Mouse (Mus musculus): ENCODE results near the gene P3h2.
A peak's percentile ranks its signal among the peaks of the same experiment; 100 is the strongest.

The P3h2 gene

DNA sequence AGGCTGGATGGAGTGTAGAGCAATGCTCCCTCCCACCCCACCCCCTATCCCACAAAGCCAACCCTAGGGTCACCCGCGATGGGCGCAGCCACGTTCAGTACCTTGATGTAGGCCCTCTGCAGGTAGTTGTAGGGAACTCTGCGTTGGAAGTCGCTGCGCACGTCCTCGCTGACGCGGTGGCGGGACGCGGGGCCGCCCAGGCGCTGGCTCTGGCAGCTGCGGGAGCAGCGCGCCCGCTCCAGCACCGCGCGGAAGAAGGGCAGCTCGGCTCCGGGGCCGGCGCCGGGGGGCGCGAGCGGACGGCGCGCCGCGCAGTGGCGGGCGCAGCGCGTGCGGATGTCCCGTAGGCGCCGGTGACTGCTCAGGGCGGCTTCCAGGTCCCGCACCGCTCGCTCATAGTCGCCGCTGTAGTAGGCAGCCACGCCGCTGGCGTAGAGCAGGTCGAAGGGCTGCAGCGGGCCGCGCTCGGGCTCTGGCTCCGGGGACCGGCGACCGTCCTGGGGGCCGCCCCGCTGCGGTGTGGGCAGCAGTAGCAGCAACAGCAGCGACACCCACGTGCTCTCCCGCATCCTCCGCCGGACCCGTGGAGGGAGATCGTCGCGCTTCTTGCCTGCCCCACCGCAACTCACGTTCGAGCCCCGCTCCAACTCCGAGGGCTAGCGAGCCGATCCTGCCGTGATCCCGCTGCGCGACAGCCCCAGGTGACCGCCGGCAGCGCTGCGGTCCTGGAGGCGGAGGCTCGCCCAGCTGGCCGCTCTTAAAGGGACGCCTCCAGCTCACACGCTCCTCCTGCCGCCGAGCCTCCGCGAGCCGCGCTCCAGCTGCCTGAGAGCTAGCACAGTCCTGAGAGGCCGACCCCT is at the start of gene P3h2:
Gene P3h2, minus strand, starts transcription at position 670 of the 860 bp plus-strand sequence.
- peak; percentile 81 for DNase-seq (ENCODE audit: extremely low spot score, low spot score)

DNA sequence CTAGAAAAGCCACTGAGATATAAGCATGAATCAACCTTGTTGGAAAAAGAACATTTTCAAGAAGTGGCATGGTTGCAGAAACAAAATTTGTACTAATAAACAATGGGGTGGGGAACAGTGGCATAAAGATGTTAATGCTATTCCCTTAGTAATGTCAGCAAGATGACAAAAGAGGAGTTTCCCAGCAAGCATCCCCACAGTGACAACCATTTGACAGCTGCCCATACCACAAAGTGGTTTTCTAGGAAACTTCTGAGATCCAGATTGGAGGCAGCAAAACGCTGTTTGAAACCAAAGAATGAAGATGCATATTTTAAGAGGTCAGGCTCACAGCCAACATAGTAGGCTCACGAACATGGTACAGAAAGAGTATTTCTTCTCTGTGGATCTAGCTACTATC is 46.7 kb upstream of the P3h2 start:
- DNase-seq (ENCODE audit: extremely low spot score, low spot score) = no peak

DNA sequence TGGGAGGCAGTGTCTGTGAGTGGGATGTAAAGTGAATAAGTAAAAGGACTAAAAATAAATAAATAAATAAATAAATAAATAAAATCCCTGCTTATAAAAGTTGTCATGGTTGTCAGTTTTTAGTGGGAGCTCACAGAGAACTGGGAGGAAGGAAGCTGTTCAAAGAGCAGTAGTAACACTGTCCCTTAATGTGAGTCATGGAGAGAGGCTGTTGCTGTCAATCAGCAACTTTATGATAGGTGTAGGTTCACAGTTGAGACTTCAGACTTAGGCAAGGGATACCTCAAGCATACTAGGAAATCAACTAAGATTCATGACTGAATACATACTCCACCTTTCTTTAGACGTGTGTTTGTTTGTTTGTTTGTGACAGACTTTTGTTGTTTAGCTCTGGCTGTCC is 45.4 kb upstream of the P3h2 start:
- no peak for DNase-seq (ENCODE audit: extremely low spot score, low spot score)

DNA sequence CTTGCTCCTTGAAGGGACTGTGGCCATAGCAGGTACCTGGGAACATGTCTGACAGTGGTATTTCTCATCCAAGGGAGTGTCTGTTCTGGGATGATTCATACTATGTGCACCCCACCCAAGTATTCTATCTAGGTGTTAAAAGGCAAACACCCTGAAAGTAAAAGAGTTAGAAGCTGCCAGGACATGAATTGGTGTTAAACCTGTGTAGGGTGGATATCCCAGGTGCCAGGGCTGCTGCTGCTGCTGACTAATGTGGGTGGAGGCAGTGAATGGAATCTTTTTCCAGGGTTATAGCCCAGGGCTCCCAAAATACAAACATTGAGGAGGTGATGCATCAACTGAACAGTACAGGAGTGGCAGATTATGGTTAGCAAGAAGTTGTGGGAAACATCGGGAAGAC is 41.3 kb upstream of the P3h2 start:
- no peak for DNase-seq (ENCODE audit: extremely low spot score, low spot score)

DNA sequence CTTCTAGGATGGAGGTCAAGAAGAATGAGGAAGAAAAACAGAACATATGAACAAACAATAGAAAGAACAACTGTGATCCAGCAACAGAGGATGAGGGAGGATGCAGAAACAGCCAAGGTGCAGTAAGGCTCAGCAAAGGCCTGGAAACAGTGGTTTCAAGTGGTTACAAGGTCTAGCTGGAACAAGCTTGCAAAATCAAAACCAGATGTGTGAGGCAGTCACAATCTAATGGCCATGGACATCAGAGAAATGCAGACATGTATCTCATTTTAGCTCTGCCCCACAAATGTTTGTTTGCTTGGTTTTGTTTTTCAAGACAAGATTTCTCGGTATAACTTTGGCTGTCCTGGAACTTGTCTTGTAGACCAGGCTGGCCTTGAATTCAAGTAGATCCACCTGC is 25.5 kb upstream of the P3h2 start:
- no peak for DNase-seq (ENCODE audit: extremely low spot score, low spot score)

DNA sequence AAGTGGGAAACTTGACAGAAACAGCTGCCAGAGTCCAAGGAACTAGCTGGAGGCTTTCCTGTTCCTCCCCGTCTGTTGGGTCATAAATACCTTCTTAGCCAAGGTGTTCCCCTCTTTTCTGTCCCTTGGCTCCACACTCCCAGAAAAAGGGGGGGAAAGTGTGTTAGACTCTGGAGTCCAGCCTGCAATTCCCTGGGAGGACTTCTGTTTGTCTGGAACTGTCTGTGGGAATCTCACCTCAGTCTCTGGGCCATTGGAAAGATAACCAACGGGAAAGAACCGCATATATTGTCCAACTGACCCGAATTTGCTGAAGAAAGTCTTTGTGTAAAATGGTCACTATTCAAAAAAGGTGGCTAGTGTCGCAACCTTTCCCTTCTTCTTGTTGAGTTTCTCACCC is 1.0 kb upstream of the P3h2 start:
- no peak for DNase-seq (ENCODE audit: extremely low spot score, low spot score)

DNA sequence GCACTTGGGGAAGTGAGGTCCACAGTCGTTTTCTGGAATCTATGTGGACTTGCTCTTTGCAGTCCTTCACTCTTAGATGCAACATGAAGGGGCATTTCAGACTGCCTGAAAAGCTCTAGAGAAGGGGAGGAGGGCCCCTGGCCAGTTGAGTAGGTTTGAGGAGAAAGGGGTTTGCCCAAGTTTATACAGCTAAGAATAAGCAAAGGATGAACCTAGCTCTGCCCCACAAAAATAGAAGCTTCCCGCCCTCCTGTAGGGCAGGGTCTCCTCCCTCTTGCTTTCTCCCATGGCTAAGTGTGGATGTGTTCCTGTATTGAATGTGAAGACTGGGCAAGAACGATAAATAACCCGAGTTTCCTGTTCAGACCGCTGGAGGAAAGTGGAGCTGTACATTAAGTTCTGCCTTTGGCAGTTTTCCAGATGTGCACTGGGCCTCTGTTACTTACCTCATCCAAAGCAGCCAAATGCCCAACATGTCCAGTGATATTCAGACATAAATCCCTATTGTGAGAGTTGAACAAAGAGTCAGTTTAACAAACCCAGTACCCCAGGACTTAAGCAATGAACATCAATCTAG is 545 bp upstream of the P3h2 start:
- peak; percentile 60 for DNase-seq (ENCODE audit: extremely low spot score, low spot score)

DNA sequence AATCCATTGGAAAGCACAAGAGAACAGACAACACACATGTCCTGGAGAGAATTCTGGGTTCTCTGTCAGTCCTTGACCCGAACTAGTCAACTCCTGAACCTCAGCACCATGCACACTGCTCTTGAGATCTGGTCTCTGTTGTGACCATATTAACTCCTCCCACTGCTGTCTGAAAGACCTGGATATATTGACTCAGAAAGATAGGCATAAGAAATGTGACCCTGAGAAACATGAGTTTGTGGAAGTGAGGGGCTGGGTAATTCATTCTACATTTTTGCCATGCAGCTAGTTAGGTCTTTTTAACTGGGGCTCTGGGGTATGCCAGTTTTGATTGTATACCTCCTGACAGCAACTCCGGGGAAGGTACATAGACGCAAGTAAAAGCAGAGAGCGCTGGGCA is 1.3 kb downstream of the P3h2 start:
- DNase-seq (ENCODE audit: extremely low spot score, low spot score) = no peak

DNA sequence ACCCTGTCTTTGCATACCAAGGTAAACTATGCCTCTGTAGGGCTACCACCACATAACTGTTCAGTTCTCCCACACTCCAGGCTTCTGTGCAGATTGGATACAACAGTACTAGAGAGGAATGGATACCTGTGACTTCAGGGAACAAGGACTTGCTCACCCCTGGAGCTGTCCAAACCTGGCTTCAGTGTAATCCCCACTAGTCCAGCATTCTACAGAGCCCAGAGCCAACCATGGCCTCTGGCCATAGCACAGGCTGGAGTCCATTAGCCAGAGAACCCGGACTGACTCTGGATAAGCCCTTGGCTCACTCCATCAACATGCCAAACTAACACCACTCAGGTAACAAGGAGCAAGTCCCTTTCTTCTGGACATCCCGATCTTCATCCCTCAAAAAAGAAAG is 2.7 kb downstream of the P3h2 start:
- DNase-seq (ENCODE audit: extremely low spot score, low spot score) = no peak

DNA sequence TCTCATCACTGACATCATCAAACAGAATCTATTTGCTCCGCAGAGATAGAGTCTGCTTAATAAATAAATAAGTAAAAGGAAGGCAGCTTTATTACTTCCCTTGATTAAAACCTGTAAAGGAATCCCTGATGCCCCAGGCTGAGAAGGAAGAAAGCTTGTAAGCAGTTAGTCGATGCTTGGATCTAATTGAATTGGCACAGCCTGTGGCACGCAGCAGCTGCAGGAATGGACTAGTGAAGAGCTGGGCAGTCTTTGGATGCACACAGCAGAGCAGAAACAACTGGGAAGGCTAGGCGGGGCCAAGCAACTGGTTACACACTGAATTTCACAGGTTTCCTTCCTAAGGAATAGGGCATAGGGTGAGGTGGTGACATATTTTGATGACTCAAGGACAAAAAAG is 5.4 kb downstream of the P3h2 start:
- DNase-seq (ENCODE audit: extremely low spot score, low spot score) = no peak

DNA sequence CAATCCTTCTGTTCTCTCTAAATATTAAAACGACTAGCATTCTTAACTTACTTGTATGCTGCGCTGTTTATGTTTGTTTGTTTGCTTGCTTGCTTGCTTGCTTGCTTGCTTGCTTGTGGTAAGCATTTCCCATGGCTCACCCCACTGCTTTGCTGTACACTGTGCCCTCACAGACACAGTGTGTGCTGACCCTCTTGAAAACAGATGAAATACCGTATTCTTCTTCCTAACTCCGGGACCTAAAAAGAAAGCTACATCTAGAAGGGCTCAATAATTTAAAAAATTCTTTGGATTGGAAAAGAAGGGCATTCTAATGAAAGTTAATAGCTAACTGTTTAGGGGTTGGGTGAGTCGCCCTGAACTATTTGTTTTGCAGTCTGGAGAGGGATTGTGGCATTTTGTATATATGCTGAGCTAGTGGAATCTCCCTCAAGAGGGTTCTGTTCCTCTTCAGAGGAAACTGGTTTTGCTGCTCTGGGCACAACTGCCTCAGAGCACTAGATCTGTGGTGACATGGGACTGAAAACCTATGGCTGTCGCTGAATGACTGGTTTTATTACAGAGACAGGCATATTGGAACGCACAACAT is 9.8 kb downstream of the P3h2 start:
- no peak for DNase-seq (ENCODE audit: extremely low spot score, low spot score)

DNA sequence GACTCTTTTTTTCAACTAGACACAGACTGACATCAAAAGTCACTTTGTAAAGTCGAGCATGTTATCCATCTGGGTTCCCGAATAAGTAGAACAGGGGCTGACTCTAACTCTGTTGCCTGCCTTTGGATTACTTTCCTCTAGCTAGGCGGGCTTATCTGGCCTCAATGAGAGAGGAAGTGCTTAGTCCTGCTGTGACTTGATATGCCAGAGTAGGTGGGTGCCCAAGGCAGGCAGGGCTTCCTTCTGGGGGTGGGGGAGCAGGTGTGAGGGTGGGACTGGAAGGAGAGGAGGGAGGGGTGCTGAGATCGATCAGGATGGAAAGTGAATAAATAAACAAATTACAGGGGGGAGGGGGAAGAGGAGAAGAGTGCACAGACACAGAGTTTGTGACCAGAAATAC is 11.7 kb downstream of the P3h2 start:
- DNase-seq (ENCODE audit: extremely low spot score, low spot score) = no peak

DNA sequence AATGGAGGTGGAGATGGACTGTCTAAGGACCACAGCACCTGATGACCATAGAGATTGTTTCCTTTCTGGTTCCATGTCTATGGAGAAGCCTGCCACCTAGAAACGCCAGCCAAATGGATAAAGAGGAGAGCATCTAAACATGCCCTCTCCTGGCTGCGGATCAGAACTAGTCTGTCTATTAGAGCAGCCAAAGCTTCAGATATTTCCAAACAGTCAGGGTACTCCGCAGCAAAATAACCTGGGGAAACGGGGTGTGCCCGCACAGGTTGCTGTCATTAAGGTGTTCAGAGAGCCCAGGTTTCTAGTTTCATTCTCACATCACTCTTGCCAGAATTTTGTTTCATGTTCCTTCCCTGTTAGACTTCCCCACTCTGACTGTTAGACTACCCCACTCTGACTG is 16.6 kb downstream of the P3h2 start:
- no peak for DNase-seq (ENCODE audit: extremely low spot score, low spot score)

DNA sequence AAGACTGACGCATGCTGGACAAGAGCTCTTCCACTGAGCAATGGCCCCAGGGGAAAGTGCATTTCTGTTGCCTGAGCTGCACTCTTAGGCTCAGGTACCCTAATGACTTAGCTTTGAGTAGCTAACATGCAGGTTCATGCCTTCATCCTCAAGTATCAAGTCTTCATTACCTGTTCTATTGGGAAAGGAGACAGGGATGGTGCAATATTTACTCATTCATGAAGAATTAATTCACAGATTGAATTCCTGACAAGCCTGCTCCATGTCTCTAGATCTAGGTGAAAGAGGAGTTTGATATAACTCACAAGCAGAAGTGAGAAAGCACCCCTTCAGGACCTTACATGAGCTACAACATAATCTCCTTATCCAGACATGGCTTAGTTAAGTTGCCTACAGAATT is 17.3 kb downstream of the P3h2 start:
- no peak for DNase-seq (ENCODE audit: extremely low spot score, low spot score)

DNA sequence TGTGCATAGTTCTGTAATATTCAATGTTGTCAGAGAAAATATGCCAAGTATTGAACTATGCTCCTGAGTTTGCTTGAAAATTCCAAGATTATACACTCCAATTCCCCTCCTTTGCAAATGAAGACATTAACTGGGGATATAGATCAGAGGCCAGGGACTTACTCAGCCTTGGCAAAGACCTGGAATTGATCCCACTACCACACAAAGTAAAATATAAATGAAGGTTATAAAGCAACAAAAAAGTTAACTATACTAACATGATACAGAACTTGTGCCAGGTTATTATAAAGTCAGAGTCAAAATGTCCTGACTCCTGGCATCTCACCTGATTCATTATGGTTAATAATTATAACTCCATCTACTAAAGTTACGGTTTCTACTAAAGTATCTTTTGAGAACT is 18.6 kb downstream of the P3h2 start:
- no peak for DNase-seq (ENCODE audit: extremely low spot score, low spot score)

DNA sequence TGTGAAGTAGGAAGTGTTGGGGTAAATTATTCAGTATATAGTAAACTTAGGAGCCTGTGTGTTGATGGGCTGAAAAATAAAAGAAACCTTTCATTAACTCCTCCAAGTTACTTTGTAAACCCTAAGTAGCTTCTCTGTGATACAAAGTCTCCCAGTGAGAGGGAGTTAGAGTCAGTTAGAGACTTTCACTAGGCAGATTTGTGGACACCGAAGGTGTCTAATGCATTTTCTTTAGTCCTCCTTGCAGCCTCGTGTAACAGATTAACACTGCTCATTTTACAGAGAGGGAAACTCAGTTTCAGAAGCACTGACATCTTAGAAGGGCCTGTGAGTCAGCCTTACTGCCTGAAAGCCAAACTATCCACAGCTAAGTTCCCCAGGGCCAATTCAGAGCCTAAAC is 20.4 kb downstream of the P3h2 start:
- no peak for DNase-seq (ENCODE audit: extremely low spot score, low spot score)

DNA sequence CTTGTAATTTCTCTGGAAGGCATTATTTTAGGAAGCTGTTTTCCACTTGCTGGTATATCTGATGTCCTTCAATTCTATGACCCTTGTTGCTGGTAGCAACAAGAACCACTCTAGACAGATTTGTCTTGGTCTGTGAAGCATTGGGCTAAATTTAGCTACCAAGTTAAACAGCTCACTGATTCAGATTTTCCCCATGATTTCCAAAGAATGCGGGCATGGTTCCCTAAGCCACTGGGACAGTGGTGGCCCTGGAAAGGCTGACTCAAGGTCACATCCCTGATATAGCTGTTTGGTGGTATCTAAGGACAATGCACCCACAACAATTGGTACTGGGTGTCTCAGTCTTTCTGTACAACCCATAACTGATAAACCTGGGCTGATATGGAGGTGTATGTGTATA is 22.8 kb downstream of the P3h2 start:
- no peak for DNase-seq (ENCODE audit: extremely low spot score, low spot score)

DNA sequence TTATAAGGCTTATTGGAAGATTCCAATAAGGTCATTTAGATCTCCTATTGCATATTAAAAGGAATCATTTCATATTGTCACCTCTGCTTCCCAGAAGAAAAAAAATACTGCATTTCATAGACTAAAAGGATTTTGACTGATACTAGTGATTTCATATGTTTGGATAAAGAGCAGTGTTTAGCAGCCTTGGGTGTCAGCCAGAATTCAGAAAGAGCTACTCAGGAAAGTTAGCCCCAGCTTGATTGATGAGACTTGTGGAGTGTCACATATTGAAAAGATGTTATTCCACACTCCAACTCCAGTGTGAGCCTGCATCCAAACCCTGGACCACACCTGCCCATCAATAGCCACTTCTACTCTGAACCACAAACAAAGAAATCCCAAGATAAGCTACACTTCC is 23.2 kb downstream of the P3h2 start:
- no peak for DNase-seq (ENCODE audit: extremely low spot score, low spot score)

DNA sequence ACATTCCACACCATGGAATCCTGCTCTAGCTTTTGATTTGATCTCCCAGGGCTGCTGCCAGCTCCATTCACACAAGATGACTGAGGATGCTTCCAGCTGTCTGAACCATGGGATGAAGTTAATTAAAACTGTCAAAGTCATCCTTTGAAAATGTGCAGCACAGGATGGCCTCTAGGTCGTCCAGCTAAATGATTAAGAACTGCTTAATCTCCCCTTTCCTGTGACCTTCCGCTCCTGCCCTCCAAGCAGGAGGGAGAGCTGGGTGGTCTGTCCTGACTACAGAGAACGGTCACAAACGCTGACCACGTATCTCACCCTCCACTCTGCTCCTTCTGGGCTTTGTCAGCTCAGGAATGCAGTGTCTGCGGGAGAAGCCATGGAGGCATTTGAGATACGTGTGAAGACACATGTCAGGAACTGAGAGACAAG is 26.6 kb downstream of the P3h2 start:
- DNase-seq (ENCODE audit: extremely low spot score, low spot score) = peak; percentile 44

DNA sequence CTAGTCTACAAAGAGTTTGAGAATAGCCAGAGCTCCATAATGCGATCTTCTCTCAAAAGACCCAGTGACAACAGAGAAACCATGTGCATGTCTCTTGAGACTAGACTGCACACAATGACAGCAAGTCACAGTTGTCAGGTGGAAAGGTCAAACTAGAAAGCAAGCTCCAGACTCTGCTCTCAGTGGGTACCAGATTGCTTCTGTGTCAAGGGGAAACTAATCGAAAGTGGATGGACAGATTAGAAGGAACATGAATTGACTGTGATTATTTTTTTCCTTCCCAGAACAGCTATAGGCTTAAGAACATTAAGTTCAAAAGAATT is 27.5 kb downstream of the P3h2 start:
- DNase-seq (ENCODE audit: extremely low spot score, low spot score) = no peak

DNA sequence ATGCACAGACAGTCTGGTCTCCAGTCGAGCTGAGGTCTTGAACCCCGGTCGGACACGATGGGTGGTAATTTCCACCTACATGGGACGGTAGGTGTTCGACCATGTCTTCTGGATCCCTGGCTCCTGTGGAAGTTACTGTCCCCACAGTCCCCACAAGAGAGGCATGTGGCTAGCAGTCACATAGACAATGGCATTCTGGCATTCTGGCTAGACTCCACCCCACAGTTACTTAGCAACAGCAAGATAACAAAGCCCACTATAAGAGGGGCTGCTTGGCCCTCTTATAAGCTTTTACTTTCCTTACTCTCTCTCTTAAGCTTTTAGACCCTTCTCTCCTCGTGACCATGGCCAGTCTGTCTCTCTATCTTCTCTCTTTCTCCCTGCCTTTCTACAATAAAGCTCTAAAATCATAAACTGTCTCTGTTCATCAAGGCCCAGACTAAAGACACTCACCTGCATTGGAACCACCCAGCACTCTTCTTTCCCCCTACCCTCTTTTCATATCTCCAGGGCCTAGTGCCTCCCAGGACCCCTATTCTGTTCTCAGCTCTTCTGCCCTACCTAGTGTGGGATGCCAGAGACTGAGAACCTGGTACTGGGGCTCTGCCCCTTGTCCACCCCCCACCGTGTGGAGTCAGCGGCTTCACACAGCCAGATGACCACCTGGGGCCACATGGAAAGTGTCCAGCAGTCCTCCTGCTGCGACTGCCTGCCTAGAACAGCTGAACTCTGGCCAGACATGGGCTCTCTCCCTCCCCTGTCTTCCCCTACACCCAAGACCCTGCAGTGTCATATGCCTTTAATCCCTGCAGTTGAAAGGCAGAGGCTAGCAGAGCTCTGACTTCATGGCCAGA is 28.1 kb downstream of the P3h2 start:
- peak; percentile 40 for DNase-seq (ENCODE audit: extremely low spot score, low spot score)

DNA sequence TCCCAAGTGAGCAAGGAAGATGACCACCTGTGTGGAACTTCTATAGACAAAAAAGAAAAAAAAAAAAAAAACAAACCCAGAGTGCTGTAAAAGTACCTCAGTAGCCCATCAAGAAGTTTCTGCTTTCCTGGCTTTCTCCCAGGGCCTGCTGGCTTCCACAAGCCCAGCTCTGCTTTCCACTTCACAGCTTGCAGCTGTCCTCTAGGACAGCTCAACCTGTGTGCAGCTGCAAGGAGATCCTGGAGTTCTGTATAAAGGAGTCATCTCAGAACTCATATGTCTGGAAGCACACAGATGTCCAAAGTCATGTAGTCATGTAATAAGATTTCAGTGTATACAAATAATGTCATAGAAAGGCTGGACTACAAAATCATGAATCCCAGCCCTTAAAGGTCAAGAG is 30.5 kb downstream of the P3h2 start:
- DNase-seq (ENCODE audit: extremely low spot score, low spot score) = no peak

All from neural tube, embryonic 10.5 days (tissue).